Mouse (Mus musculus) hindbrain, embryonic 11.5 days (tissue): Measurements from ENCODE around the gene Tmem163. TPM values are rescaled to one million over a fixed set of nuclear protein-coding genes. Genes with fewer than 3 reads are reported as not detected.

Source experiments
- ATAC-seq: fragments of 200-750 bp; cut with Nextera tagmentation; 2 replicates; pipeline ENCODE4 v1.8.0; 2017; ENCODE audit warnings: mild to moderate bottlenecking, moderate TSS enrichment, moderate library complexity; ENCODE audit not compliant: low FRiP score
- DNase-seq: peaks from one replicate; pipeline ENCODE4 v3.0.0-alpha.2; 2015; ENCODE audit warnings: low spot score
- H3K27ac ChIP-seq: fragments of 300-500 bp; sonication (generic); 2 replicates; pipeline ENCODE4 v1.5.1; 2014; ENCODE audit warnings: mild to moderate bottlenecking, low read depth, low read length
- H3K27me3 ChIP-seq: fragments of 300-500 bp; sonication (generic); 2 replicates; pipeline ENCODE4 v1.6.1; 2014; ENCODE audit warnings: mild to moderate bottlenecking, low read length, moderate library complexity, mixed read lengths; ENCODE audit not compliant: control insufficient read depth, insufficient read depth
- H3K36me3 ChIP-seq: fragments of 300-500 bp; sonication (generic); 2 replicates; pipeline ENCODE4 v1.6.1; 2014; ENCODE audit warnings: mild to moderate bottlenecking, low read length, moderate library complexity, mixed read lengths; ENCODE audit not compliant: control insufficient read depth, insufficient read depth
- H3K4me1 ChIP-seq: fragments of 300-500 bp; sonication (generic); replicated peaks from 2 replicates; pipeline ENCODE4 v1.6.1; 2014; ENCODE audit warnings: low read length, mixed read lengths; ENCODE audit not compliant: control insufficient read depth, insufficient read depth
- H3K4me2 ChIP-seq: fragments of 300-500 bp; sonication (generic); replicated peaks from 2 replicates; pipeline ENCODE4 v1.6.1; 2014; ENCODE audit warnings: mild to moderate bottlenecking, low read depth, low read length
- H3K4me3 ChIP-seq: fragments of 300-500 bp; sonication (generic); 2 replicates; pipeline ENCODE4 v1.5.1; 2014; ENCODE audit warnings: low read depth, low read length
- H3K9ac ChIP-seq: fragments of 300-500 bp; sonication (generic); 2 replicates; pipeline ENCODE4 v1.6.1; 2014; ENCODE audit warnings: low read depth, low read length
- H3K9me3 ChIP-seq: fragments of 300-500 bp; sonication (generic); 2 replicates; pipeline ENCODE4 v1.6.1; 2016; ENCODE audit warnings: low read length; ENCODE audit not compliant: control insufficient read depth
- WGBS: fragments of 180-500 bp; shearing (Covaris S2); extraction: QIAGEN DNeasy Blood & Tissue Kit; methylation state at CpG from one replicate; pipeline ENCODE4 v1.1.7; 2014; 5-methylcytosine and 5-hydroxymethylcytosine counted together
- polyA plus RNA-seq: library from polyadenylated mRNA; unstranded; fragments of >200 nt; fragmentation: Nextera tagmentation; extraction: Ambion mirVana; gene quantifications from 2 replicates; pipeline ENCODE4 v1.2.1, GENCODE M21; 2014

The Tmem163 gene
- polyA plus RNA-seq, 1 experiment from 2014 or later, result 34.1 TPM

DNA sequence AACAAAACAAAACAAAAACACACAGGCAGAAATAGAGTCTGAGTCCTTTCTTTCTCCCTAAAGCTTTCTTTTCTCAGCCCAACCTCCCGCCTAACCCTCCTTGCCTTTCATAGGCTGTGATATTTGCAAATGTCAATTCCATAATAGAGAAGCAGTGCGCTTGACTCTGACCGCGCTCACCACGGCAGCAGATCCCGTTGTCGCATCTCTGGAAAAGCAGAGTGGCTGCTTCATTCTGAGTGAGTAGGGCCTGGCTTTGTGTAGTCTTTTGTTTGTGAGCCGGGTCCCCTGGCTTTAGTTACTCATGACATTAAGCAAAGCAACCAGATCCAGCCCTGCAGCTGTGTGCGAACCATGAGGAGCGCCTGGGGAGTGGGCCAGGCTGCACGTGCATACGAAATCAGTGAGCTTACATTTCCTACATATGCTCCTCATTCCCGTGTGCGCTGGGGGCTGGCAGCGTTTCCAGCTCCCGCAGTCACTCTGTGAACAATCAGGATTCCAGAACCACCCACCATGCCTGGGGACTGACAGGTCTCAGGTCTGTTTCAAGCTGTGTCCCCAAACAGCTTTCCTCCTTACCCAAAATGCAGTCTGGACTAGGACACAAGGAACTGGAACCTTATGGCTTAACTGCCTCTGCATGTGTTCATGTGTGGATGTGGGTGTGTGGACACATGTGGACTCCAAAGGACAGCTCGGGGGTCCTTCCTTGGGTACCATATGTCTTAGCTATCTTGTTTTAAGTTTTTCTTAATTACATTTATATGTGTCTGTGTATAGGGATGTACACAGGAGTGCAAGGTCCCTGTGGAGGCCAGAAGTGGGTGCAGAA is 141.9 kb downstream of the Tmem163 start:
- peak overlapping the region; percentile 16 for H3K4me3 ChIP-seq
- peak overlapping the region; percentile 56 for H3K9ac ChIP-seq
- no peaks in the 10 kb centered on the region for H3K36me3 ChIP-seq
- WGBS, result 7% methylated on average over 17 of the region's 17 CpGs
- DNase-seq (peak; percentile 74), ATAC-seq (peak; percentile 79)
- peak overlapping the region; percentile 89 for H3K27ac ChIP-seq
- peaks cover 8% of the 10 kb centered on the region; the same call in 1 of the 2 replicates for H3K4me1 ChIP-seq
- peak overlapping the region; percentile 30 for H3K4me2 ChIP-seq
- H3K9me3 ChIP-seq, result no peaks in the 10 kb centered on the region
- peaks cover 22% of the 10 kb centered on the region for H3K27me3 ChIP-seq

DNA sequence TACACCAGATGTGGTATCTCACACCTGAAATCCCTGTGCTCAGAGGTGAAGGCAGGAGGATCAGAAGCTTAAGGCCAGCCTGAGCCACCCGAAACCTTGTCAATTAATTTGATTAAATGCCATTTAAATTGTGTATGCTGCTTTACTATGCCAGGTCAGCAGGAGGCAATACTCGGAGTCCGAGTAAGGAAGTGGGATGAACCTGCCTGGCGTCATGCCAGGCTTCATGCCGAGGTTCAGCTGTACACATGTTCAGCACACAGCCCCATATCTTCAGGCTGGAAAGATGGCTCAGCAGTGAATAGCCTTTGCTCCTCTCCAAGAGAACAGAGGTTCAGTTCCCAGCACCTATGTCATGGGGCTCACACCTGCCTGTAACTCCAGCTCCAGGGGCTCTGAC is 142.9 kb downstream of the Tmem163 start:
- Histone ChIP-seq H3K9ac (peak overlapping the region; percentile 56), H3K9me3 (no peaks in the 10 kb centered on the region), H3K4me1 (peaks cover 8% of the 10 kb centered on the region; the same call in 1 of the 2 replicates), H3K4me3 (peak overlapping the region; percentile 16; the same call in 1 of the 2 replicates), H3K27ac (peak overlapping the region; percentile 89), H3K36me3 (no peaks in the 10 kb centered on the region), H3K4me2 (no peak overlapping the region; the same call in 1 of the 2 replicates), H3K27me3 (peaks cover 22% of the 10 kb centered on the region)
- no peak for DNase-seq
- WGBS, result 53% methylated on average over 5 of the region's 5 CpGs
- ATAC-seq, result no peak

DNA sequence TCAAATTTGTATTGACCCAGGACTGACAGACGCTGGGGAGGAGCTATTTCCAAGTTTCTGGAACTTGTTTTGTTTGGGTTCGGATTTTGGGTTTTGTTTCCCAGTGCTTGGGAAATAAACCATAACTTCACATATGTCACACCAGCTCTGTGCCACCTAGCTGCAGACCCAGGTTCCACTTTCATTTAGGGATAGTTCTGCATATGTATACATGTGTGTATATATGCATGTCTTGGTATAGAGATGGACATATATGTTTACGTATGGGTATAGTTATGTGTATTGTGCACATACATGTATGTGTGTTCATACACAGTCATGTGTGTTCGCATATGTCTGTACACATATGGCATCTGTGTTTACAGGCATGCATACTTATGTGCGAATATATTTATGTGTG is 147.6 kb downstream of the Tmem163 start:
- 73% methylated on average over 5 of the region's 5 CpGs for WGBS
- peaks cover 3% of the 10 kb centered on the region; the same call in 1 of the 2 replicates for H3K4me1 ChIP-seq
- H3K4me3 ChIP-seq, result no peak overlapping the region
- DNase-seq (no peak), ATAC-seq (peak; percentile 53)
- peaks cover 28% of the 10 kb centered on the region for H3K27me3 ChIP-seq
- H3K36me3 ChIP-seq, result no peaks in the 10 kb centered on the region
- H3K9me3 ChIP-seq, result no peaks in the 10 kb centered on the region
- H3K9ac ChIP-seq, result no peak overlapping the region
- no peak overlapping the region for H3K4me2 ChIP-seq
- peak overlapping the region; percentile 82; the same call in 1 of the 2 replicates for H3K27ac ChIP-seq

DNA sequence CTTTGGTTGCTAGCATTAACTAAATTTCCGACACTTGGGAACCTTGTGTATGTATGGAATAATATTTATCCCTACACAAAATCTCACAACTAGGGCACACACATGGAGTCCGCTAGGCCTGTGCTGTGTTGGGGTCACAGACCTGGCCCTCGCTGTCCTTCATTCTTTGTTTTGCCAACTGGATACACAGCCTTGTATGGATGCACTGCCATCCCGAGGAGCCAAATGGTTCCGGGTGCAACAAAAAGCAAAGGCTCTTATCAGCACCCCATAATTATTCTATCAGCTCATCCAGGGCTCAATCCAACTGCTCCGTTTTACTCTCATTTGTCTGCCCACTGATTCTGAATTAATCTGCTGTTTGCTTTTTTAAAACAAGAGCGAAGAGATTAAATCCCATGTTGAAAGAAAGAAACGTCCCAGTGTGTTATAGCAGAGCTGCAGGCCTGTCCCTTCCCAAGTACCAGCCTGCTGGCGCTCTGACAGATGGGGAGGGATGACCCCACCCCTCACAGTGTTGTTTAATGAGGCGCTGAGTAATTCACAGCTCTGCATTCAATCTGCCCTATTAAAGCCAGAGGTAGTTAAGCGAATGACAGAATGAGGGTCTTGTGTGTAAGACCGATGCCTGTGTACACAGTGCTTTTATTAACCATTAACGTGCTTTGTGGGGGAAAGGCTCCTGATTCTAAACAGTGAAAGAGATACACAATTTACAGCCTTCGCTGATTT is 148.3 kb downstream of the Tmem163 start:
- Histone ChIP-seq H3K9me3 (no peaks in the 10 kb centered on the region), H3K27me3 (peaks cover 26% of the 10 kb centered on the region), H3K4me1 (no peaks in the 10 kb centered on the region; the same call in 1 of the 2 replicates), H3K4me3 (no peak overlapping the region), H3K4me2 (no peak overlapping the region), H3K36me3 (no peaks in the 10 kb centered on the region), H3K27ac (peak overlapping the region; percentile 82), H3K9ac (peak overlapping the region; percentile 19; the same call in 1 of the 2 replicates)
- WGBS, result 27% methylated on average over 14 of the region's 14 CpGs
- ATAC-seq (peak; percentile 93), DNase-seq (peak; percentile 74)

DNA sequence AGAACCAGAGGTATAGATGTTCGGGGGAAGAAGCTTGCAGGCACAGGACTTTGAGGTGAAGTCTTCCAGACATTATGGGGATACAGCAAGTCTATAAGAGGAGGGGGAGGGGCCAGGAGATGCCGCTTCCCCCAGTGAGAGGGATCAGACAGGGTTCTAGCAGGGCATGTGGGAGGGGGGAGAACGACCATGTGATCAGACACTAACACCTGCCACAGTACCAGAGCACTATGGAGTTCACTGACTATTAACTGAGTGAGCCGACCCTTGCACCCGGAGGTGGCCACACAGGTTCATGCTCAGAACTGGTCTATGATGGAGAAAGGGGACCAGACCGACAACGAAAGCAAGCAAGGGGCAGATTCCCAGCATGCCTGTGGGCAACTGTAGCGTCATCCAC is 156.0 kb downstream of the Tmem163 start:
- Histone ChIP-seq H3K4me3 (no peak overlapping the region), H3K4me1 (no peaks in the 10 kb centered on the region), H3K9ac (no peak overlapping the region), H3K36me3 (no peaks in the 10 kb centered on the region), H3K4me2 (no peak overlapping the region), H3K27ac (no peak overlapping the region), H3K9me3 (no peaks in the 10 kb centered on the region), H3K27me3 (peaks cover 4% of the 10 kb centered on the region)
- 90% methylated on average over 8 of the region's 8 CpGs for WGBS
- ATAC-seq, result no peak
- no peak for DNase-seq

DNA sequence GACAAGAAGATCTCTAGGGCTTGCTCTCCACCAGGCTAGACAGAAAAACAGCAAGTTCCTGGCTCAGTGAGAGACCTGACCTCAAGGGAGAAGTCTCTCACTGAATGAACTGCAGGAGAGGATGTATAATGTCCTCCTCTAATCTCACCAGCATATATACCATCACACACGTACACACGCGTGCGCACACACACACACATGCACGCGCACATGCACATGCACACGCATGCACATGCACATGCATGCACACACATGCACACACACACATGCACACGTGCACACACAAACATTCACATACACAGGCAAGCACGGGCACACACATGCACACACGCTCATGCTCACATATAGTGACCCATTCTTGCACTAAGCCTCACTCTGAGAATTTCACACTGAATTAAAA is 164.5 kb downstream of the Tmem163 start:
- Histone ChIP-seq H3K27ac (no peak overlapping the region), H3K4me3 (no peak overlapping the region), H3K4me2 (no peak overlapping the region), H3K4me1 (no peaks in the 10 kb centered on the region), H3K36me3 (no peaks in the 10 kb centered on the region), H3K9ac (no peak overlapping the region), H3K9me3 (no peaks in the 10 kb centered on the region), H3K27me3 (no peaks in the 10 kb centered on the region)
- DNase-seq, result no peak
- 95% methylated on average over 10 of the region's 10 CpGs for WGBS
- no peak for ATAC-seq

DNA sequence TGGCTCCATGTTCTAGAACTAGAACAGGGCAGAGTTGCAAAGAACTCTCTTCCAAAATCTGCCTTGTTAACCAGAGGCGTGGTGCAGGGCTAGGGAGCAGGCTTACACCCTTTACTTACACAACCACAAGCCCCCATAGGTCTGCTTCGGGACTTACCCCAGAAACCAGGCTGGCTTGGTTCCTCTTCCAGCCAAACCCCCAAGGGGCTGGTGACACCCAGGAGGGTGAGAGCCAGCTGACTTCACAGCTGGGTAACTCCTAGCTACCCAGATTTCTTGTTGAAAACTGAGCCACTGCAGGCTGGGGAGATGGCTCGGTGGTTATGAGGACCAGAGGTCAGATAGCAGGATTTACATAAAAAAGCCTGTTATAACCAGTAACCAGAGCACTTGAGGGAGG is 164.9 kb downstream of the Tmem163 start:
- Histone ChIP-seq H3K36me3 (no peaks in the 10 kb centered on the region), H3K4me3 (no peak overlapping the region), H3K9ac (no peak overlapping the region), H3K27ac (no peak overlapping the region), H3K27me3 (no peaks in the 10 kb centered on the region), H3K9me3 (no peaks in the 10 kb centered on the region), H3K4me1 (no peaks in the 10 kb centered on the region), H3K4me2 (no peak overlapping the region)
- 72% methylated on average over 3 of the region's 3 CpGs for WGBS
- no peak for ATAC-seq
- no peak for DNase-seq

DNA sequence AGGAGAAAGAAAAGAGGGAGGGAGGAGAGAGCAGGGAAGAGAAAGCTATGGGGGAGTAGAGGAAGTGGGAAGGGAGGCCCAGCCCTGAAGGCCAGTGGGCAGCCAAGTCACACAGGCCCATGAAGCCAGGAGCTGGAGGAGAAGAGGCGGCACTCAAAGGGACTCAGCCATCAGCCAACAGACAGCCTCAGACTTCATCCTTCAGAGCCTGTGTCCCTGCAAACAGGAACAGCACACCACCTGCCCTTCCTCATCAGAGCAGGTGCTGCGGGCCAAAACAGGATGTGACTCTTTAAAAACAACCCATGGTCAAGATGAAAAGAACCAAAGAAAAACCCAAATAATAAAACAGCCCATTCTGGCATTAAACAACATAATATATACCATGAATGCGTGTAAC is 165.7 kb downstream of the Tmem163 start:
- no peaks in the 10 kb centered on the region for H3K36me3 ChIP-seq
- WGBS, result 84% methylated on average over 3 of the region's 3 CpGs
- no peak overlapping the region for H3K27ac ChIP-seq
- no peak for ATAC-seq
- no peaks in the 10 kb centered on the region for H3K27me3 ChIP-seq
- H3K9ac ChIP-seq, result no peak overlapping the region
- H3K9me3 ChIP-seq, result no peaks in the 10 kb centered on the region
- no peak overlapping the region for H3K4me2 ChIP-seq
- DNase-seq, result no peak
- no peak overlapping the region for H3K4me3 ChIP-seq
- H3K4me1 ChIP-seq, result no peaks in the 10 kb centered on the region
